Mouse (Mus musculus) testis, adult 2 months (tissue): ENCODE results near the gene Adamtsl5.

Source experiments
- CTCF ChIP-seq: fragments of 200-500 bp; IDR thresholded peaks from 2 replicates; pipeline ENCODE4 v1.5.1; 2012; ENCODE audit warnings: low read depth, mild to moderate bottlenecking, inconsistent platforms, low read length, moderate library complexity; ENCODE audit not compliant: control insufficient read depth, insufficient read depth, insufficient replicate concordance
- POLR2A ChIP-seq: fragments of 200-500 bp; IDR thresholded peaks from 2 replicates; pipeline ENCODE4 v1.6.1; 2012; ENCODE audit warnings: low read depth, mild to moderate bottlenecking, inconsistent platforms, low read length, moderate library complexity; ENCODE audit not compliant: control insufficient read depth

DNA sequence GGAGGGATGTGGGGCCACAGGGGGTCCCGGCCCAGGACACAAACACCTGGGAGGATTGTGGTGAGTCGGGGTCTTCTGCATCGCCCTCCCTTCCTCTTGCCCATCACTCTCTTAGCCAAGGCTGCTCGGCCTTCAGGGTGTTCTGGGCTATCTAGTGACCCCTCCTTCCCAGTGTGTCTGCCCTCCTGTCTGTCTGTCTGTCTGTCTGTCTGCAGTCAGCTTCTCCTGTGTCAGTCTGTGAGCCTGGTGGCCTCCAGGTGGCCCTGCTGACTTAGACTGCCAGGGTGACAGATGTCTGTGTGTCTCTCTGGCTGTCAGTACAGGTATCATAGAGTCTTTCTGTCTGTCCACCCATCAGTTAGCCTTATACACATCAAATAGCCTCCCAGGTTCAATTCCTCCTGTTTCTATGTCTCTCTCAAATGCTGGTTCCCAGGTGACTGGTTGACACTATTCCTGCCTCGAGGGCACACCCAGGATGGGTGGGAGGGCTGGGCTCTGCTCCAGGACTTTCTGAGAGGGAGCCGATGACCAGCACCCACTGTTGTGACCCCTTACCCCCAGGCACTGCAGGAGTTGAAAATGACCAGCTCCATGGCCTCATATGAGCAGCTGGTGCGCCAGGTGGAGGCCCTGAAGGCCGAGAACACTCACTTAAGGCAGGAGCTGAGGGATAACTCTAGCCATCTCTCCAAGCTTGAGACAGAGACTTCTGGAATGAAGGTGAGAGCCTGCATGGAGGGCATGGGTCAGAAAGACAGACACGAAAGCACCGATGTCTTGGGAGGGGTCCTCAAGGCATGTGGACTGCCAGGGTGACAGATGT is 46.7 kb downstream of the Adamtsl5 start:
- no peak for TF ChIP-seq POLR2A
- no peak for TF ChIP-seq CTCF
